Mouse (Mus musculus) liver, postnatal 0 days (tissue): ENCODE measurements around the gene Kcnab2. TPM values are rescaled to one million over a fixed set of nuclear protein-coding genes. Genes with fewer than 3 reads are reported as not detected.
A peak's percentile ranks its signal among the peaks of the same experiment; 100 is the strongest.

Source experiments
- ATAC-seq: fragments of 200-750 bp; cut with Nextera tagmentation; 2 replicates; pipeline ENCODE4 v1.8.0; 2017; ENCODE audit warnings: mild to moderate bottlenecking, moderate library complexity
- DNase-seq: peaks from one replicate; pipeline ENCODE4 v3.0.0-alpha.2; 2016
- H3K27ac ChIP-seq: fragments of 300-500 bp; sonication (generic); 2 replicates; pipeline ENCODE4 v1.5.1; 2014; ENCODE audit warnings: antibody characterized with exemption, moderate library complexity, mild to moderate bottlenecking, low read depth
- H3K27me3 ChIP-seq: fragments of 300-500 bp; sonication (generic); 2 replicates; pipeline ENCODE4 v1.6.1; 2014; ENCODE audit warnings: low read length, control low read depth, mixed read lengths; ENCODE audit not compliant: insufficient read depth
- H3K36me3 ChIP-seq: fragments of 300-500 bp; sonication (generic); replicated peaks from 2 replicates; pipeline ENCODE4 v1.6.1; 2014; ENCODE audit warnings: mild to moderate bottlenecking, control low read depth, low read length, moderate library complexity, mixed read lengths; ENCODE audit not compliant: insufficient read depth
- H3K4me1 ChIP-seq: fragments of 300-500 bp; sonication (generic); 2 replicates; pipeline ENCODE4 v1.6.1; 2014; ENCODE audit warnings: antibody characterized with exemption, mild to moderate bottlenecking, control low read depth; ENCODE audit not compliant: insufficient read depth
- H3K4me2 ChIP-seq: fragments of 300-500 bp; sonication (generic); 2 replicates; pipeline ENCODE4 v1.6.1; 2014; ENCODE audit warnings: low read depth, mild to moderate bottlenecking, low read length, moderate library complexity, mixed read lengths
- H3K4me3 ChIP-seq: fragments of 300-500 bp; sonication (generic); 2 replicates; pipeline ENCODE4 v1.5.1; 2014; ENCODE audit warnings: low read depth, low read length
- H3K9ac ChIP-seq: fragments of 300-500 bp; sonication (generic); replicated peaks from 2 replicates; pipeline ENCODE4 v1.6.1; 2014; ENCODE audit warnings: mild to moderate bottlenecking, moderate library complexity
- H3K9me3 ChIP-seq: fragments of 300-500 bp; sonication (generic); 2 replicates; pipeline ENCODE4 v1.6.1; 2016; ENCODE audit warnings: mild to moderate bottlenecking, control low read depth, low read length, mixed read lengths
- CTCF ChIP-seq: sonication (generic); IDR thresholded peaks from 2 replicates; pipeline ENCODE4 v1.5.1; 2016; ENCODE audit warnings: antibody characterized with exemption, low read depth
- EP300 ChIP-seq: IDR thresholded peaks from 2 replicates; pipeline ENCODE4 v1.6.1; 2016; ENCODE audit warnings: antibody characterized with exemption, low read depth, mild to moderate bottlenecking
- WGBS: fragments of 180-500 bp; shearing (Covaris S2); extraction: QIAGEN DNeasy Blood & Tissue Kit; methylation state at CpG from one replicate; pipeline ENCODE4 v1.1.7; 2014; ENCODE audit not compliant: insufficient replicate concordance; 5-methylcytosine and 5-hydroxymethylcytosine counted together
- polyA plus RNA-seq: library from polyadenylated mRNA; unstranded; fragments of >200 nt; fragmentation: Nextera tagmentation; extraction: Ambion mirVana; gene quantifications from 2 replicates; pipeline ENCODE4 v1.2.1, GENCODE M21; 2015

The Kcnab2 gene
- polyA plus RNA-seq, 1 experiment from 2014 or later: 6.7 TPM

DNA sequence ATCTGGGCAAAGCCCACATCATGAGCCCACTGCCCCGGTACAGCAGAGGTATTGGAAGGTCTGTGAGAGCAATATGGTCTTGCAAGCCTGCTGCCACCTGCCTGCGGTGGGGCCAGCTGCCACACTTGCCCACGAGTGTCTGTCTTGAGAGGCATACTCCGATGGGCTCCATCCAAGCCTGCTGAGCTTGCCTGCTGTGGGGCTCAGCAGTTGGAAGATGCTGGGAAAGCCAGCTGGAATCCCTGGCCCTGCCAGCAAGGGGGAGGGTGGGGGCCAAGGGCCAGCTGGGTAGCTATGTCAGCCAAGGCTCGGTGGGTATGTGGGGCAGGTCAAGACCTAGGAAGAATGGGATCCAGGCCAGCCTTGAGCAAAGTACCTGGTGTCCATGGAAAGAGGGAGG, 85.5 kb downstream of the Kcnab2 start:
- Histone ChIP-seq H3K36me3 (no peaks in the 10 kb centered on the region), H3K4me1 (no peaks in the 10 kb centered on the region), H3K4me2 (no peak overlapping the region), H3K27ac (no peak overlapping the region), H3K9me3 (no peaks in the 10 kb centered on the region), H3K27me3 (no peaks in the 10 kb centered on the region), H3K4me3 (no peak overlapping the region), H3K9ac (no peak overlapping the region)
- WGBS: 79% methylated on average over 5 of the region's 5 CpGs
- no peak for ATAC-seq
- DNase-seq: no peak
- TF ChIP-seq CTCF (no peak), EP300 (no peak)

DNA sequence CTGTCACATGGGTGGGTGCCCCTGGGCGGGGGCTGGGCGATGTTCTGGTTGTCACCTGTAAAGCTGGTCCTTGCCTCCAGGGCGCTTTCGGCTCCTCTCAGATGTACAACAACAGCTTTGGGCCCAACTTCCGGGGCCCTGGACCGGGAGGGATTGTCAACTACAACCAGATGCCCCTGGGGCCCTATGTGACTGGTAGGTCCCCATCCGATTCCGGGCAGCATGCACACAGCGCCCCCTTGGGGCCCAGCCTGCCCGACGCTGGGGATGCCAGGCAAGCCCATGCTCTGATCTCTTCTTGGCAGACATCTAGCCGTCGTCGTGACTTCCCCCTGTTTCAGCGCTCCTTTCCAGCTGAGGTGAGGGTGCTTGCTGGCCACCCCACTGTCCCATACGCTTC, 92.0 kb downstream of the Kcnab2 start:
- no peaks in the 10 kb centered on the region for H3K4me1 ChIP-seq
- no peak overlapping the region for H3K4me3 ChIP-seq
- TF ChIP-seq EP300 (no peak), CTCF (peak; percentile 56)
- WGBS: 45% methylated on average over 16 of the region's 16 CpGs
- DNase-seq (peak; percentile 45), ATAC-seq (no peak)
- no peak overlapping the region for H3K9ac ChIP-seq
- H3K9me3 ChIP-seq: no peaks in the 10 kb centered on the region
- no peak overlapping the region for H3K4me2 ChIP-seq
- no peaks in the 10 kb centered on the region for H3K36me3 ChIP-seq
- H3K27me3 ChIP-seq: no peaks in the 10 kb centered on the region
- H3K27ac ChIP-seq: no peak overlapping the region

DNA sequence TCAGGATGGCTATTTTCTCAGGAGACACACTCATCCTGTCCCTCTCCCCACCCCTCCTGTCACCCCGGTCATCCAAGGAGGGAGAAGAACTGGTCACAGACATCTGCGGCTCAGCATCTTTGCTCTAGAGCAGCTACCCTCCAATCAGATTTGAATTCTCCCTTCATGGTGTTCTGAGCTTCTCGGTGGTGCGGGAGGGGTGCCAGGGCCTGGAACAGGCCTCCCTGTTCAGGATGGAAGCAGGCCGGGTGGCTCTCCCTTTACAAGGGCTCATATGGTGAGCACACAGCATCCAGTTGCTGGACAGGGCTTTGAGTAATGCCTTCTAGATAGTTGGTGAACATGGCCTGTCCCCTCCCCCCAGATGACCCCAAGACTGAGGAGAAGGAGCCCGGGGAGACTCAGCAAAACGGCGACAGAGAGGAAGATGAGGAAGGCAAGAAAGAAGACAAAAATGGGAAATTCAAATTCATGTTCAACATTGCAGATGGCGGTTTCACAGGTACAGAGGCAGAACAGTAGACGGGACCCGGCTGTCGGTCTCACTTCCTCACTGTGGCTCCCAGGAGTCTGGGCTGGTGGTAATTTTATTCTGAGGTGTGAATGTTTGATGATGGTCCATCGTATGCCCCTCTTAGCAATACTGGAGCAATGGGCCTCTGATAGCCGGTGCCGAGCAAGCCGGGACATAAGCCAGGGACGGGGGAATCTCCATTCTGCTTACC, 95.0 kb downstream of the Kcnab2 start:
- DNase-seq (no peak), ATAC-seq (no peak)
- TF ChIP-seq EP300: no peak
- TF ChIP-seq CTCF: no peak
- H3K9ac ChIP-seq: no peak overlapping the region
- H3K9me3 ChIP-seq: no peaks in the 10 kb centered on the region
- H3K27ac ChIP-seq: no peak overlapping the region
- H3K27me3 ChIP-seq: no peaks in the 10 kb centered on the region
- no peaks in the 10 kb centered on the region for H3K36me3 ChIP-seq
- no peaks in the 10 kb centered on the region for H3K4me1 ChIP-seq
- no peak overlapping the region for H3K4me3 ChIP-seq
- H3K4me2 ChIP-seq: no peak overlapping the region
- WGBS: 75% methylated on average over 17 of the region's 17 CpGs

GRCm38 (mm10) chr4:152365228-152365627, 112.4 kb downstream of the Kcnab2 start:
- Histone ChIP-seq H3K4me1 (peaks cover 2% of the 10 kb centered on the region; the same call in 1 of the 2 replicates), H3K27ac (no peak overlapping the region), H3K36me3 (no peaks in the 10 kb centered on the region), H3K9ac (no peak overlapping the region), H3K4me2 (no peak overlapping the region), H3K4me3 (no peak overlapping the region), H3K27me3 (0 out of 2 replicates have a peak, but pooled peaks cover 4% of the 10 kb centered on the region), H3K9me3 (no peaks in the 10 kb centered on the region)
- 74% methylated on average over 7 of the region's 7 CpGs for WGBS
- no peak for ATAC-seq
- no peak for DNase-seq
- no peak for TF ChIP-seq EP300
- TF ChIP-seq CTCF: no peak

DNA sequence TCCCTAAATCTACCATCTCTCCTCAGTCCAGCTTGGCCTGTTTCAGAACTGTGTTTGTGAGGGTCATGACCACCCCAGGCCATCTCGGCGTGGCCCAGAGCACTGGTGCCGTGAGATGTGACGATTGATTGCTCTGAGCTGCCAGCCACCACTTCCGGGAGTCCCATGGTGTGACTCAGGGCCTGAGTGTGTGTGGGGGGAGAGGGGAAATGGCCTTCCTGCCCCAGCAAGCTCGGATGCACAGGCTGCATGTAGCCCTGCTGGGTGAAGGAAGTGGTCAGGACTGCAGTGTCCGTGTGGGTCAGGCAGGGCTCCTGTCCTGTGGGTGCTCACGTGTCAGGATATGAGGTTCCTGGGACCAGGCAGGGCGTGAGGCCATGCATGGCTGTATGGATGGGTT, 115.5 kb downstream of the Kcnab2 start:
- Histone ChIP-seq H3K4me3 (no peak overlapping the region), H3K36me3 (no peaks in the 10 kb centered on the region), H3K9me3 (no peaks in the 10 kb centered on the region), H3K27me3 (0 out of 2 replicates have a peak, but pooled peaks cover 4% of the 10 kb centered on the region), H3K27ac (no peak overlapping the region), H3K4me2 (no peak overlapping the region), H3K4me1 (peaks cover 2% of the 10 kb centered on the region; the same call in 1 of the 2 replicates), H3K9ac (no peak overlapping the region)
- no peak for DNase-seq
- peak; percentile 47; the same call in 1 of the 2 replicates for ATAC-seq
- no peak for TF ChIP-seq CTCF
- whole genome bisulfite sequencing: 31% methylated on average over 9 of the region's 9 CpGs

- peaks cover 2% of the 10 kb centered on the region; the same call in 1 of the 2 replicates for H3K4me1 ChIP-seq
- TF ChIP-seq EP300 (no peak), CTCF (no peak)
- H3K27me3 ChIP-seq: 0 out of 2 replicates have a peak, but pooled peaks cover 4% of the 10 kb centered on the region
- no peak overlapping the region for H3K27ac ChIP-seq
- 3% methylated on average over 23 of the region's 24 CpGs for WGBS
- H3K4me2 ChIP-seq: peak overlapping the region; percentile 32; the same call in 1 of the 2 replicates
- H3K9ac ChIP-seq: no peak overlapping the region
- DNase-seq (peak; percentile 71), ATAC-seq (peak; percentile 35; the same call in 1 of the 2 replicates)
- no peak overlapping the region for H3K4me3 ChIP-seq
- H3K36me3 ChIP-seq: no peaks in the 10 kb centered on the region
- H3K9me3 ChIP-seq: no peaks in the 10 kb centered on the region
Observed at GRCm38 (mm10) chr4:152360855-152361254, 116.8 kb downstream of the Kcnab2 start.
